Mouse (Mus musculus): ENCODE measurements at regions not wholly inside any gene's neighbourhood (a gene's known extent, or its start where the extent isn't known, plus 50 kb on each side); places are given as distances from the start of the nearest gene placed in this dataset.
"Not testable (repeated sequence)": the region's sequence is repeated elsewhere in the genome, so short reads cannot be mapped to it uniquely, and the experiment has no call there.

- no peak for ATAC-seq (replicated peaks; ENCODE audit: low FRiP score, poor library complexity, severe bottlenecking)
These were observed 1786.1 kb downstream of the 9330182O14Rik start for GRCm38 (mm10) chr15:41920270-41920669.

- ATAC-seq (replicated peaks; ENCODE audit: low FRiP score, poor library complexity, severe bottlenecking): no peak
These were observed 1802.5 kb downstream of the 9330182O14Rik start for GRCm38 (mm10) chr15:41936697-41937096.

- ATAC-seq (replicated peaks; ENCODE audit: low FRiP score, poor library complexity, severe bottlenecking): no peak
These were observed 1811.1 kb downstream of the 9330182O14Rik start for GRCm38 (mm10) chr15:41945226-41945625.

GRCm38 (mm10) chr15:41947888-41948287, 1813.7 kb downstream of the 9330182O14Rik start:
- no peak for ATAC-seq (replicated peaks; ENCODE audit: low FRiP score, poor library complexity, severe bottlenecking)

GRCm38 (mm10) chr15:41948347-41949093, 1814.4 kb downstream of the 9330182O14Rik start:
- ATAC-seq (replicated peaks; ENCODE audit: low FRiP score, poor library complexity, severe bottlenecking): no peak

- no peak; the same call in 1 of the 2 replicates for ATAC-seq (replicated peaks; ENCODE audit: low FRiP score, poor library complexity, severe bottlenecking)
These were observed 1814.9 kb downstream of the 9330182O14Rik start for GRCm38 (mm10) chr15:41949094-41949461.

- no peak for ATAC-seq (replicated peaks; ENCODE audit: low FRiP score, poor library complexity, severe bottlenecking)
These were observed 1817.1 kb downstream of the 9330182O14Rik start for GRCm38 (mm10) chr15:41951276-41951675.

- no peak for ATAC-seq (replicated peaks; ENCODE audit: low FRiP score, poor library complexity, severe bottlenecking)
These were observed 1826.4 kb downstream of the 9330182O14Rik start for GRCm38 (mm10) chr15:41960597-41960996.

GRCm38 (mm10) chr15:41970877-41971276, 1836.7 kb downstream of the 9330182O14Rik start:
- no peak for ATAC-seq (replicated peaks; ENCODE audit: low FRiP score, poor library complexity, severe bottlenecking)

GRCm38 (mm10) chr15:41973263-41973662, 1839.1 kb downstream of the 9330182O14Rik start:
- peak; percentile 57; the same call in 1 of the 2 replicates for ATAC-seq (replicated peaks; ENCODE audit: low FRiP score, poor library complexity, severe bottlenecking)

GRCm38 (mm10) chr15:41977196-41977595, 1843.0 kb downstream of the 9330182O14Rik start:
- no peak for ATAC-seq (replicated peaks; ENCODE audit: low FRiP score, poor library complexity, severe bottlenecking)

GRCm38 (mm10) chr15:41977649-41978231, 1843.6 kb downstream of the 9330182O14Rik start:
- no peak for ATAC-seq (replicated peaks; ENCODE audit: low FRiP score, poor library complexity, severe bottlenecking)

- no peak for ATAC-seq (replicated peaks; ENCODE audit: low FRiP score, poor library complexity, severe bottlenecking)
These were observed 1849.1 kb downstream of the 9330182O14Rik start for GRCm38 (mm10) chr15:41983261-41983660.

GRCm38 (mm10) chr15:41984267-41984666, 1850.1 kb downstream of the 9330182O14Rik start:
- ATAC-seq (replicated peaks; ENCODE audit: low FRiP score, poor library complexity, severe bottlenecking): no peak

GRCm38 (mm10) chr15:41986264-41986663, 1852.1 kb downstream of the 9330182O14Rik start:
- no peak for ATAC-seq (replicated peaks; ENCODE audit: low FRiP score, poor library complexity, severe bottlenecking)

GRCm38 (mm10) chr15:41989065-41989464, 1854.9 kb downstream of the 9330182O14Rik start:
- ATAC-seq (replicated peaks; ENCODE audit: low FRiP score, poor library complexity, severe bottlenecking): no peak

- no peak for ATAC-seq (replicated peaks; ENCODE audit: low FRiP score, poor library complexity, severe bottlenecking)
These were observed 1857.7 kb downstream of the 9330182O14Rik start for GRCm38 (mm10) chr15:41991816-41992215.

GRCm38 (mm10) chr15:42032286-42032685, 1898.1 kb downstream of the 9330182O14Rik start:
- not testable (repeated sequence) for ATAC-seq (replicated peaks; ENCODE audit: low FRiP score, poor library complexity, severe bottlenecking)

GRCm38 (mm10) chr15:42047088-42047976, 1913.2 kb downstream of the 9330182O14Rik start:
- no peak for ATAC-seq (replicated peaks; ENCODE audit: low FRiP score, poor library complexity, severe bottlenecking)

GRCm38 (mm10) chr15:42056772-42057171, 1922.6 kb downstream of the 9330182O14Rik start:
- no peak for ATAC-seq (replicated peaks; ENCODE audit: low FRiP score, poor library complexity, severe bottlenecking)

Measured in erythroid progenitor cell, adult 5-6 weeks (primary cell).